ENCODE assay signal across 19 mouse cellular contexts in genomic region chr12:55016339-55017118, GRCm38 (mm10). TPM values are rescaled to one million over a fixed set of nuclear protein-coding genes. Genes with fewer than 3 reads are reported as not detected.
A peak's percentile ranks its signal among the peaks of the same experiment; 100 is the strongest.
DNase-seq lines count a peak whose midpoint lies in the region; ATAC-seq and TF ChIP-seq lines count a peak whose summit lies in the region.
"Had no signal": no experiment of that assay in that cellular context is flagged by ENCODE, and none has a peak within 500 bp of the region (broad histone marks: within the 10 kb centered on the region; RNA-seq: fewer than 3 reads in every experiment).

No protein-coding gene starts in this region.

- intact Hi-C loops in gastrocnemius, adult 2 months (cut with DNase I): no loop called here

- no peak overlapping the region for H3K27ac ChIP-seq in gastrocnemius, adult 2 months

- ATAC-seq in G1E (ENCODE audit: extremely low read depth, insufficient number of reproducible peaks, low FRiP score, poor library complexity, severe bottlenecking): peak; percentile 64
- ATAC-seq in hematopoietic stem cell, adult 5-6 weeks (replicated peaks in 1 of 2; ENCODE audit: insufficient read depth in 1 of 2, low FRiP score in 2 of 2, low TSS enrichment in 1 of 2, low read depth in 1 of 2, poor library complexity in 2 of 2, severe bottlenecking in 2 of 2): peak; percentile 33 to 38; a peak in 2 of 4 replicates
- ATAC-seq: forebrain, embryonic 16.5 days had no signal

- no peak overlapping the region for H3K4me3 ChIP-seq in G1E (ENCODE audit: low read depth, low read length)
- H3K4me3 ChIP-seq in gastrocnemius, adult 2 months: no peak overlapping the region
- H3K4me3 ChIP-seq: megakaryocyte, embryonic 14.5 days had no signal

- no peaks in the 10 kb centered on the region for H3K36me3 ChIP-seq in G1E (replicated peaks)

- H3K27me3 ChIP-seq in G1E (ENCODE audit: insufficient read depth, low read length): no peaks in the 10 kb centered on the region

- DNase-seq in B cell, adult 2 months: peak; percentile 38 to 47
- peak; percentile 23 for DNase-seq in G1E (ENCODE audit: low spot score)
- peak; percentile 31 for DNase-seq in naive thymus-derived CD4-positive, alpha-beta T cell, adult 2 months (ENCODE audit: low read depth)
- no peak for DNase-seq in gastrocnemius, adult 2 months
- DNase-seq in layer of hippocampus, adult 9-11 months: no peak
- DNase-seq in lung, postnatal 14 days: no peak
- DNase-seq: cerebellum, adult 9-10 months; embryo, embryonic 11 days; kidney, postnatal 10 days; lung, adult 18-20 months had no signal

- H3K4me1 ChIP-seq in G1E (ENCODE audit: insufficient read depth, low read depth, low read length): peaks cover 37% of the 10 kb centered on the region

- TF ChIP-seq CTCF in G1E (IDR thresholded peaks at IDR 0.05; ENCODE audit: low read depth, low read length): no peak
- no peak for TF ChIP-seq CTCF in gastrocnemius, adult 2 months (IDR thresholded peaks at IDR 0.05)

- no peaks in the 10 kb centered on the region for H3K9me3 ChIP-seq in G1E (replicated peaks)
- H3K9me3 ChIP-seq: megakaryocyte, embryonic 14.5 days had no signal

RNA-seq across cellular contexts. Expression of gene Baz1a, which starts 2.4 kb away (rescaled TPM):
- 343 and 370 TPM in 2 replicates for total RNA-seq in G1E (2014; fragmentation: Nextera tagmentation)
- 138 and 174 TPM in 2 replicates for total RNA-seq in G1E (2017)
- 34.1 and 35.2 TPM in 2 replicates for polyA plus RNA-seq in G1E (2012)
- total RNA-seq in hematopoietic stem cell, adult 5-6 weeks (2017): 66.6 and 74.0 TPM in 2 replicates
- 1 to 10 TPM; 3.6 to 4.1 TPM for total RNA-seq in gastrocnemius, adult 2 months (2021)

RNA-seq across cellular contexts. Expression of gene Gm20403, which starts 30.2 kb away (rescaled TPM):
- total RNA-seq in G1E (2014; fragmentation: Nextera tagmentation): not detected in 2 replicates
- not detected in 2 replicates for total RNA-seq in G1E (2017)
- polyA plus RNA-seq in G1E (2012): 0.46 and 0.79 TPM in 2 replicates
- total RNA-seq in hematopoietic stem cell, adult 5-6 weeks (2017): not detected in 2 replicates
- not detected for total RNA-seq in gastrocnemius, adult 2 months (2021)
- total RNA-seq: gastrocnemius, adult 8-10 months; heart, postnatal 25 days; layer of hippocampus, postnatal 25 days had no signal
- polyA plus RNA-seq: forebrain, embryonic 16.5 days; intestine, embryonic 14.5 days; limb, embryonic 11.5 days; testis, adult 2 months had no signal

Comparison
In these comparisons a context has a peak if more than half of its experiments do, and no peak if none do; other contexts are left out.
1. DNase-seq: peak in B cell, adult 2 months (2 of 2), G1E (single experiment) and naive thymus-derived CD4-positive, alpha-beta T cell, adult 2 months (single experiment); none in gastrocnemius, adult 2 months (single experiment), layer of hippocampus, adult 9-11 months (single experiment) and lung, postnatal 14 days (single experiment).
2. RNA of gene Baz1a, which starts 2.4 kb away (total RNA-seq): 138 to 370 TPM in G1E and 66.6 to 74.0 TPM in hematopoietic stem cell, adult 5-6 weeks; 3.6 to 4.1 TPM in gastrocnemius, adult 2 months; every median in the first group is over 10 times any median in the second.